Mouse (Mus musculus): ENCODE measurements around the gene 4930595D18Rik. TPM values are rescaled to one million over a fixed set of nuclear protein-coding genes. Genes with fewer than 3 reads are reported as not detected.

Gene 4930595D18Rik
- polyA plus RNA-seq, 1 experiment: not detected

DNA sequence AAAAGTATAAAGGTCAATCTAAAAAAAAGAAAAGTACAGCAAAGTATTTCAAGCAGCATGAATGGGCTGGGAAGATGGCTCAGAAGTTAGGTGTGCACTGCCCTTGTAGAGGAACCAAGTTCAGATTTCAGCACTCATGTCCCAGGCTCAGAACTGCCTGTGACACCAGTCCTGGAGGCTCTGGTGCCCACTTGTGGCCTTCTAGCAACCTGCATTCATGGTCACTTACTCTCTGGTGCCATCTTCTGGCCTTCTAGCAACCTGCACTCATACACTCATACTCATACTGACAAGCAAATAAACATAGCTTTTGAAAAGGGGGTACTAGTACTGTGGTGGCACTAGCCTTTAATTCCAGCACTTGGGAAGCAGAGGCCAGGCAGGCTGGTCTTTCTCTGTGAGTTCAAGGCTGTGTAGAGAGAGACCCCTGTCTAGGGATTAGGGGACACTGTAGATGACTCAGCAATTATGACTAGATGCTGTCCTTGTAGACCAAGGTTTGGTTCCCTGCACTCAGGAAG lies 61.9 kb downstream of the 4930595D18Rik start:
- H3K27me3 ChIP-seq (ENCODE audit: control insufficient read depth, insufficient read depth, insufficient read length): no peaks in the 10 kb centered on the region
- no peak overlapping the region for H3ac ChIP-seq (ENCODE audit: control insufficient read depth, insufficient read length)
- H3K79me2 ChIP-seq (ENCODE audit: control insufficient read depth, insufficient read depth): no peaks in the 10 kb centered on the region
- peaks cover 6% of the 10 kb centered on the region for H3K36me3 ChIP-seq (ENCODE audit: control insufficient read depth, insufficient read depth)
- no peak overlapping the region for H3K4me2 ChIP-seq (ENCODE audit: low read depth)
- no peak overlapping the region for H3K4me3 ChIP-seq
- TF ChIP-seq REST (IDR thresholded peaks at IDR 0.05; ENCODE audit: insufficient read depth, insufficient read length) (no peak), TCF12 (IDR thresholded peaks at IDR 0.05; ENCODE audit: insufficient read depth, poor library complexity, severe bottlenecking) (no peak), SRF (IDR thresholded peaks at IDR 0.05; ENCODE audit: control insufficient read depth, insufficient read length, low read depth) (no peak), POLR2A (IDR thresholded peaks at IDR 0.05; ENCODE audit: insufficient read length, low read depth) (no peak), E2F4 (IDR thresholded peaks at IDR 0.05; ENCODE audit: insufficient read depth) (no peak), USF1 (IDR thresholded peaks at IDR 0.05; ENCODE audit: low read depth) (no peak)

DNA sequence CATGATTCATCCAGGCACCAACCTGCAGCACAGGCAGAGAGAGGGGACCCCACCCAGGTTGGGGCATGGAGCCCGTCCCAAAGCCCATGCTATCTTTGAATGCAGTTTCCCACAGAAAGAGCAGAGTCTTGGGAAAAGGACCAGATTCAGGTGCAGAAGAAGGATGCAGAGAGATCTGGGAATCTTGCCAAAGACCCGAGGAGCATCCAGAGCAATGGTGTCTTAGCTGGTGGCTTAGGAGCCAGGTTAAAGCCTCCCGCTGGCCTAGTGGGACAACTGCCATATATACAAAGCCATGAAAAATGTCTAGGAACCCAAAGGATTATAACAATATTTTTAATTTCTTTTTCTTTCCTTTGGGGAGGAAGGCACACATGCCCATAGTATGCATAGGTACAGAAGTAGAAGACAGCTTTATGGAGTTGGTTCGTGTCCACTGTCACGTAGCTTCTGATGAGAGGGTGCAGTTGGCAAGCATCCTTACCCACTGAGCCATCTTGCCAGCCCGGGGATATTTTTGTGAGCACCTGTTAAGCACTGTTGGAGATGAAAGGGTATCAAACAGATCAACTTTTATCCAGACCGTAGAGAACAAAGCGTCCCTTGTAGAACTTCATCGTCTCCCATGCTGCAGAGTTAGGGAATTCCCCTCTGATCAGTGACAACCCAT lies 63.2 kb downstream of the 4930595D18Rik start:
- Histone ChIP-seq H3K36me3 (ENCODE audit: control insufficient read depth, insufficient read depth) (peaks cover 14% of the 10 kb centered on the region), H3ac (ENCODE audit: control insufficient read depth, insufficient read length) (no peak overlapping the region), H3K4me2 (ENCODE audit: low read depth) (no peak overlapping the region), H3K4me3 (no peak overlapping the region), H3K27me3 (ENCODE audit: control insufficient read depth, insufficient read depth, insufficient read length) (no peaks in the 10 kb centered on the region), H3K79me2 (ENCODE audit: control insufficient read depth, insufficient read depth) (no peaks in the 10 kb centered on the region)
- no peak for TF ChIP-seq USF1 (IDR thresholded peaks at IDR 0.05; ENCODE audit: low read depth)
- TF ChIP-seq TCF3 (IDR thresholded peaks at IDR 0.05; ENCODE audit: insufficient read length, low read depth): no peak
- TF ChIP-seq REST (IDR thresholded peaks at IDR 0.05; ENCODE audit: insufficient read depth, insufficient read length): no peak
- TF ChIP-seq POLR2AphosphoS2 (IDR thresholded peaks at IDR 0.05; ENCODE audit: insufficient read length, low read depth): no peak
- TF ChIP-seq MAX (IDR thresholded peaks at IDR 0.05; ENCODE audit: low read depth): no peak
- TF ChIP-seq E2F4 (IDR thresholded peaks at IDR 0.05; ENCODE audit: insufficient read depth): no peak
- no peak for TF ChIP-seq MYOG (IDR thresholded peaks at IDR 0.05; ENCODE audit: control insufficient read depth in 1 of 3, insufficient read depth in 1 of 3, insufficient read length in 2 of 3, low read depth in 2 of 3)
- TF ChIP-seq POLR2A (IDR thresholded peaks at IDR 0.05; ENCODE audit: insufficient read length, low read depth): no peak
- no peak for TF ChIP-seq CEBPB (IDR thresholded peaks at IDR 0.05; ENCODE audit: insufficient read depth, poor library complexity, severe bottlenecking)
- no peak for TF ChIP-seq SRF (IDR thresholded peaks at IDR 0.05; ENCODE audit: control insufficient read depth, insufficient read length, low read depth)
- TF ChIP-seq MYOD1 (IDR thresholded peaks at IDR 0.05; ENCODE audit: control insufficient read depth in 1 of 3, insufficient read length in 2 of 3, low read depth in 2 of 3): no peak
- TF ChIP-seq TCF12 (IDR thresholded peaks at IDR 0.05; ENCODE audit: insufficient read depth, poor library complexity, severe bottlenecking): no peak

DNA sequence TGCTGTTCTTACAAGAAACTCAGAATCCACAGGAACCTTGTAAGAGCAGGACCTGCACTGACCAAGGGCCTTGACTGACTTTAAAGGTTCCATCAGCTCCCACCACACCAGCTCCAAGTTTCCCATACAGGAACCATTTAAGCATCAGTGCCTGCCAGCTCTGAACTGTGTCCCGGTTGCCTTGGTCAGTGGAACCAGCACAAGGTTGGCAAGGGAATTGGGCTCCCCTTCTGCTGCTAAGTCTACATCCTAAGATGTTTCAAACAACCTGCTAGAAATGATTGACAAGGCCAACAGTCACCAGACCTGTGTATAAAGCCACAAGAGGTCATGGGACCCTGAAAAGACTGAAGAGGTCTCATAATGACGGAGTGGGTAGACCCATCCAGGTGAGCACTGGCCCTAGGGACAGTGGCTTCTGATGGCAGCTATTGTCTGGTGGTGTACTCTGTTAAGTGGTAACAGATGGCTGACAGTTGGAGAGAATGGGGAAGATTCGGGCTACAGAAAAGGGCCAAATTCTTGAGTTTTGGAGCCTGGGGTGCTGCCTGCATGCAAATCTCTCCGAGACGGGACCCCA lies 64.7 kb downstream of the 4930595D18Rik start:
- Histone ChIP-seq H3K79me2 (ENCODE audit: control insufficient read depth, insufficient read depth) (no peaks in the 10 kb centered on the region), H3ac (ENCODE audit: control insufficient read depth, insufficient read length) (no peak overlapping the region), H3K36me3 (ENCODE audit: control insufficient read depth, insufficient read depth) (peaks cover 21% of the 10 kb centered on the region), H3K4me3 (no peak overlapping the region), H3K27me3 (ENCODE audit: control insufficient read depth, insufficient read depth, insufficient read length) (no peaks in the 10 kb centered on the region), H3K4me2 (ENCODE audit: low read depth) (no peak overlapping the region)
- TF ChIP-seq SRF (IDR thresholded peaks at IDR 0.05; ENCODE audit: control insufficient read depth, insufficient read length, low read depth) (no peak), POLR2AphosphoS2 (IDR thresholded peaks at IDR 0.05; ENCODE audit: insufficient read length, low read depth) (no peak), TCF3 (IDR thresholded peaks at IDR 0.05; ENCODE audit: insufficient read length, low read depth) (no peak), MYOD1 (IDR thresholded peaks at IDR 0.05; ENCODE audit: control insufficient read depth in 1 of 3, insufficient read length in 2 of 3, low read depth in 2 of 3) (no peak), MAX (IDR thresholded peaks at IDR 0.05; ENCODE audit: low read depth) (no peak), TCF12 (IDR thresholded peaks at IDR 0.05; ENCODE audit: insufficient read depth, poor library complexity, severe bottlenecking) (no peak), POLR2A (IDR thresholded peaks at IDR 0.05; ENCODE audit: insufficient read length, low read depth) (no peak), USF1 (IDR thresholded peaks at IDR 0.05; ENCODE audit: low read depth) (no peak), CEBPB (IDR thresholded peaks at IDR 0.05; ENCODE audit: insufficient read depth, poor library complexity, severe bottlenecking) (no peak), MYOG (IDR thresholded peaks at IDR 0.05; ENCODE audit: control insufficient read depth in 1 of 3, insufficient read depth in 1 of 3, insufficient read length in 2 of 3, low read depth in 2 of 3) (no peak), E2F4 (IDR thresholded peaks at IDR 0.05; ENCODE audit: insufficient read depth) (no peak), REST (IDR thresholded peaks at IDR 0.05; ENCODE audit: insufficient read depth, insufficient read length) (no peak)

DNA sequence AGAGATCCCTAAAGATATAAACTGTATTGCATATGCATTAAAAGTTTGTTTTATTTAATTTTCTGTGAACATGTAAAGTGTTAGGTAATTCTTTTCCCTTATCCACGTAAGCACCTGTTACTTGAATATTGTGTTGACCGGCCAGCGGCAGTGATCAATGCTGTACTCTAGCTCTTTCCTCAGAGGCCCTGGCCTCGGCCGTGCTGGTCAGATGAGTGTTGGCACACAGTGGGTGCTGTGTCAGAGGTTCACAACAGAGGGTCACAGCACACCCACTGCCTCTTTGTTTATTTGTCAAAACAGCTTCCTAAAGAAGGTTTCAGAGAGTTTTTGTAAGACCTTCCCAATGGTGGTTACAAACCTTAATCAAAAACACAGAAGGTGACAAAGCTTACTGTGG lies 69.7 kb downstream of the 4930595D18Rik start:
- Histone ChIP-seq H3K79me2 (ENCODE audit: control insufficient read depth, insufficient read depth) (no peaks in the 10 kb centered on the region), H3K4me2 (ENCODE audit: low read depth) (no peak overlapping the region), H3K27me3 (ENCODE audit: control insufficient read depth, insufficient read depth, insufficient read length) (no peaks in the 10 kb centered on the region), H3K36me3 (ENCODE audit: control insufficient read depth, insufficient read depth) (peaks cover 43% of the 10 kb centered on the region), H3K4me3 (no peak overlapping the region), H3ac (ENCODE audit: control insufficient read depth, insufficient read length) (no peak overlapping the region)
- TF ChIP-seq POLR2AphosphoS2 (IDR thresholded peaks at IDR 0.05; ENCODE audit: insufficient read length, low read depth) (no peak), POLR2A (IDR thresholded peaks at IDR 0.05; ENCODE audit: insufficient read length, low read depth) (no peak), MYOG (IDR thresholded peaks at IDR 0.05; ENCODE audit: control insufficient read depth in 1 of 3, insufficient read depth in 1 of 3, insufficient read length in 2 of 3, low read depth in 2 of 3) (no peak)

DNA sequence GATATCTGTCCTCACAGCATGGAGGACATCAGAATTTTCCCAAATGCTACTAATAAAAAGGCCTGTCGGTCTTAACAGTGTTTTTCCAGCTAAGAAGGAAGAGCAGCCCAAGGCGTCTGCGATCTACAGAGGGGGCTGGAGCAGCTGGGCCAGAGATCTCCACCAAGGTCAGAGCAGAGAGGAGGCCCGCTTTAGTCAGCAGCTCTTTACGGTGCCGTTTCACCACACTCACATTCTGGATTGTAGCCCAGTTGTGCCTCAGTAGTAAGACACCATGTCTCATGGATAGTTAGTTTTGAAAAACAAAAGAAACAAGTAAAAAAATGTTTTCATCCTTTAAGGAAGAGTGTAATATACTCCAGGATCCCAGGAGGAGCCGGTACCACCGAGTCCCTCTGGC lies 73.1 kb downstream of the 4930595D18Rik start:
- Histone ChIP-seq H3ac (ENCODE audit: control insufficient read depth, insufficient read length) (no peak overlapping the region), H3K27me3 (ENCODE audit: control insufficient read depth, insufficient read depth, insufficient read length) (no peaks in the 10 kb centered on the region), H3K79me2 (ENCODE audit: control insufficient read depth, insufficient read depth) (no peaks in the 10 kb centered on the region), H3K36me3 (ENCODE audit: control insufficient read depth, insufficient read depth) (peaks cover 30% of the 10 kb centered on the region), H3K4me2 (ENCODE audit: low read depth) (no peak overlapping the region), H3K4me3 (no peak overlapping the region)
- TF ChIP-seq POLR2AphosphoS2 (IDR thresholded peaks at IDR 0.05; ENCODE audit: insufficient read length, low read depth) (no peak), POLR2A (IDR thresholded peaks at IDR 0.05; ENCODE audit: insufficient read length, low read depth) (no peak), MAX (IDR thresholded peaks at IDR 0.05; ENCODE audit: low read depth) (no peak)

Other genes starting within 250 kb of the 4930595D18Rik start
- gene Ankrd9, start 205.5 kb downstream of the 4930595D18Rik start, polyA plus RNA-seq (2012; fragmentation: generic; extraction: Trizol): 11.5 TPM
- 9.4 TPM for gene Rcor1, start 145.1 kb downstream of the 4930595D18Rik start, polyA plus RNA-seq (2012; fragmentation: generic; extraction: Trizol)
- gene Traf3, start 18.1 kb downstream of the 4930595D18Rik start, polyA plus RNA-seq (2012; fragmentation: generic; extraction: Trizol): 8.7 TPM
- 0.13 TPM for gene Amn, start 86.6 kb upstream of the 4930595D18Rik start, polyA plus RNA-seq (2012; fragmentation: generic; extraction: Trizol)
- gene Cdc42bpb, start 193.2 kb upstream of the 4930595D18Rik start, polyA plus RNA-seq (2012; fragmentation: generic; extraction: Trizol): 43.2 TPM
- gene Lbhd2, start 222.3 kb upstream of the 4930595D18Rik start, polyA plus RNA-seq (2012; fragmentation: generic; extraction: Trizol): not detected
- gene Exoc3l4, start 232.5 kb upstream of the 4930595D18Rik start, polyA plus RNA-seq (2012; fragmentation: generic; extraction: Trizol): 23.2 TPM

Data from myocyte (in vitro differentiated cells).